Mouse (Mus musculus): Measurements from ENCODE around the gene Kremen1. TPM values are rescaled to one million over a fixed set of nuclear protein-coding genes. Genes with fewer than 3 reads are reported as not detected.

Kremen1 gene
- polyA plus RNA-seq, 1 experiment from 2014 or later: 2.4 TPM

GRCm38 (mm10) chr11:5259944-5260598 is 1.3 kb downstream of the Kremen1 start:
- Histone ChIP-seq H3K9me3 (replicated peaks) (no peaks in the 10 kb centered on the region), H3K4me3 (peak overlapping the region; percentile 91; the same call in 1 of the 2 replicates), H3K9ac (no peak overlapping the region), H3K4me1 (peaks cover 27% of the 10 kb centered on the region), H3K27me3 (replicated peaks) (peaks cover 28% of the 10 kb centered on the region), H3K27ac (no peak overlapping the region), H3K36me3 (no peaks in the 10 kb centered on the region), H3K4me2 (0 out of 2 replicates have a peak overlapping the region, but pooled peaks have one; percentile 99)
- WGBS (ENCODE audit: insufficient replicate concordance): 70% methylated on average over 10 of the region's 10 CpGs
- ATAC-seq: no peak

- Histone ChIP-seq H3K36me3 (no peaks in the 10 kb centered on the region), H3K9me3 (replicated peaks) (no peaks in the 10 kb centered on the region), H3K4me3 (no peak overlapping the region), H3K4me2 (no peak overlapping the region), H3K4me1 (peaks cover 34% of the 10 kb centered on the region), H3K27ac (no peak overlapping the region), H3K27me3 (replicated peaks) (peaks cover 25% of the 10 kb centered on the region), H3K9ac (no peak overlapping the region)
- WGBS (ENCODE audit: insufficient replicate concordance): 78% methylated on average over 6 of the region's 6 CpGs
- ATAC-seq: no peak
These were observed 3.3 kb downstream of the Kremen1 start for GRCm38 (mm10) chr11:5258036-5258435.

GRCm38 (mm10) chr11:5257151-5257862 is 4.1 kb downstream of the Kremen1 start:
- peaks cover 33% of the 10 kb centered on the region for H3K4me1 ChIP-seq
- H3K4me2 ChIP-seq: no peak overlapping the region
- ATAC-seq: no peak
- H3K9ac ChIP-seq: no peak overlapping the region
- no peak overlapping the region for H3K27ac ChIP-seq
- H3K4me3 ChIP-seq: no peak overlapping the region
- no peaks in the 10 kb centered on the region for H3K36me3 ChIP-seq
- peaks cover 22% of the 10 kb centered on the region for H3K27me3 ChIP-seq (replicated peaks)
- H3K9me3 ChIP-seq (replicated peaks): no peaks in the 10 kb centered on the region
- 61% methylated on average over 13 of the region's 13 CpGs for WGBS (ENCODE audit: insufficient replicate concordance)

- Histone ChIP-seq H3K9ac (no peak overlapping the region), H3K36me3 (no peaks in the 10 kb centered on the region), H3K9me3 (replicated peaks) (no peaks in the 10 kb centered on the region), H3K27me3 (replicated peaks) (peaks cover 15% of the 10 kb centered on the region), H3K4me3 (no peak overlapping the region), H3K4me1 (peaks cover 20% of the 10 kb centered on the region), H3K4me2 (no peak overlapping the region), H3K27ac (no peak overlapping the region)
- WGBS (ENCODE audit: insufficient replicate concordance): 56% methylated on average over 9 of the region's 9 CpGs
- ATAC-seq: no peak
These were observed 5.8 kb downstream of the Kremen1 start for GRCm38 (mm10) chr11:5255509-5256014.

- no peaks in the 10 kb centered on the region for H3K9me3 ChIP-seq (replicated peaks)
- H3K27ac ChIP-seq: no peak overlapping the region
- peaks cover 24% of the 10 kb centered on the region for H3K4me1 ChIP-seq
- ATAC-seq: no peak
- H3K9ac ChIP-seq: no peak overlapping the region
- peaks cover 1% of the 10 kb centered on the region; the same call in 1 of the 2 replicates for H3K27me3 ChIP-seq (replicated peaks)
- no peak overlapping the region for H3K4me2 ChIP-seq
- H3K36me3 ChIP-seq: no peaks in the 10 kb centered on the region
- H3K4me3 ChIP-seq: no peak overlapping the region
- WGBS (ENCODE audit: insufficient replicate concordance): 73% methylated on average over 2 of the region's 2 CpGs
These were observed 7.3 kb downstream of the Kremen1 start for GRCm38 (mm10) chr11:5254016-5254415.

- 51% methylated on average over 3 of the region's 3 CpGs for WGBS (ENCODE audit: insufficient replicate concordance)
- no peaks in the 10 kb centered on the region for H3K9me3 ChIP-seq (replicated peaks)
- no peaks in the 10 kb centered on the region for H3K36me3 ChIP-seq
- H3K27ac ChIP-seq: no peak overlapping the region
- no peaks in the 10 kb centered on the region; the same call in 1 of the 2 replicates for H3K27me3 ChIP-seq (replicated peaks)
- no peak overlapping the region for H3K4me3 ChIP-seq
- peaks cover 28% of the 10 kb centered on the region for H3K4me1 ChIP-seq
- H3K9ac ChIP-seq: no peak overlapping the region
- H3K4me2 ChIP-seq: no peak overlapping the region
- ATAC-seq: no peak
These were observed 7.8 kb downstream of the Kremen1 start for GRCm38 (mm10) chr11:5253528-5253927.

GRCm38 (mm10) chr11:5252727-5253126 is 8.6 kb downstream of the Kremen1 start:
- Histone ChIP-seq H3K4me3 (no peak overlapping the region), H3K4me2 (no peak overlapping the region), H3K9me3 (replicated peaks) (no peaks in the 10 kb centered on the region), H3K27me3 (replicated peaks) (no peaks in the 10 kb centered on the region), H3K9ac (no peak overlapping the region), H3K4me1 (peaks cover 36% of the 10 kb centered on the region), H3K36me3 (no peaks in the 10 kb centered on the region), H3K27ac (no peak overlapping the region)
- WGBS (ENCODE audit: insufficient replicate concordance): 79% methylated on average over 8 of the region's 8 CpGs
- ATAC-seq: no peak

GRCm38 (mm10) chr11:5251112-5251511 is 10.2 kb downstream of the Kremen1 start:
- H3K4me2 ChIP-seq: no peak overlapping the region
- H3K27me3 ChIP-seq (replicated peaks): no peaks in the 10 kb centered on the region
- H3K9ac ChIP-seq: no peak overlapping the region
- WGBS (ENCODE audit: insufficient replicate concordance): 71% methylated on average over 6 of the region's 6 CpGs
- peaks cover 49% of the 10 kb centered on the region for H3K4me1 ChIP-seq
- H3K4me3 ChIP-seq: no peak overlapping the region
- no peaks in the 10 kb centered on the region for H3K9me3 ChIP-seq (replicated peaks)
- no peaks in the 10 kb centered on the region for H3K36me3 ChIP-seq
- no peak overlapping the region for H3K27ac ChIP-seq
- no peak for ATAC-seq

GRCm38 (mm10) chr11:5248200-5248599 is 13.2 kb downstream of the Kremen1 start:
- Histone ChIP-seq H3K9ac (no peak overlapping the region), H3K4me2 (no peak overlapping the region), H3K9me3 (replicated peaks) (no peaks in the 10 kb centered on the region), H3K27me3 (replicated peaks) (no peaks in the 10 kb centered on the region), H3K27ac (no peak overlapping the region), H3K4me1 (peaks cover 62% of the 10 kb centered on the region), H3K4me3 (no peak overlapping the region), H3K36me3 (no peaks in the 10 kb centered on the region)
- 59% methylated on average over 2 of the region's 2 CpGs for WGBS (ENCODE audit: insufficient replicate concordance)
- no peak for ATAC-seq

- Histone ChIP-seq H3K27ac (no peak overlapping the region), H3K9me3 (replicated peaks) (no peaks in the 10 kb centered on the region), H3K4me3 (no peak overlapping the region), H3K27me3 (replicated peaks) (no peaks in the 10 kb centered on the region), H3K36me3 (no peaks in the 10 kb centered on the region; the same call in 1 of the 2 replicates), H3K4me2 (no peak overlapping the region), H3K9ac (no peak overlapping the region), H3K4me1 (peaks cover 59% of the 10 kb centered on the region)
- WGBS (ENCODE audit: insufficient replicate concordance): 59% methylated on average over 7 of the region's 7 CpGs
- no peak for ATAC-seq
These were observed 15.9 kb downstream of the Kremen1 start for GRCm38 (mm10) chr11:5245431-5245830.

- 57% methylated on average over 8 of the region's 8 CpGs for WGBS (ENCODE audit: insufficient replicate concordance)
- Histone ChIP-seq H3K4me1 (peaks cover 66% of the 10 kb centered on the region), H3K9ac (no peak overlapping the region), H3K9me3 (replicated peaks) (no peaks in the 10 kb centered on the region), H3K27me3 (replicated peaks) (no peaks in the 10 kb centered on the region), H3K27ac (no peak overlapping the region), H3K36me3 (no peaks in the 10 kb centered on the region; the same call in 1 of the 2 replicates), H3K4me2 (no peak overlapping the region), H3K4me3 (no peak overlapping the region)
- ATAC-seq: no peak
These were observed 16.6 kb downstream of the Kremen1 start for GRCm38 (mm10) chr11:5244749-5245130.
